Mouse (Mus musculus) MEL-GATA-1-ER (cell line): ENCODE measurements at regions not wholly inside any gene's neighbourhood (a gene's known extent, or its start where the extent isn't known, plus 50 kb on each side); places are given as distances from the start of the nearest gene placed in this dataset.

Experiments
- DNase-seq: peaks from one replicate; pipeline ENCODE4 v3.0.0-alpha.2; 2012; ENCODE audit warnings: low read depth; ENCODE audit errors: extremely low read depth

DNA sequence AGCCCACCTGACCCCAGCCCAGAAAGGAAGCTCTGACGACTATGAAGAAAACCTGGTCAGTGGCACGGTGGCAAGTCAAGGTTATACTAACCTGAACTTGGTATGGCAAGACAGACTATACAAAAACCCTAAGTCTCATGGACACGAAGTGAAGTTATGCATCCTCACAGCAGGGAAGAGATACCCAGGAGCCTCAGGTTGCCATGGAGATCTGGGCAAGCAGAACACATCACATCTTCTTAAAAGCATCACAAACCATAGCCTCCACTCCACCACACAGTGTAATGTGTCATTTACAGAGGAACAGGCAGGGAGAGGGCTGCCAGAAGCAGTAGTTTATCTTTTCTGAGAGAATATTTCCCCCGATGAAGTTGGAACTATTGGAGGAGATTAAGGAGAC, 146.5 kb downstream of the Slc39a8 start:
- no peak for DNase-seq

DNA sequence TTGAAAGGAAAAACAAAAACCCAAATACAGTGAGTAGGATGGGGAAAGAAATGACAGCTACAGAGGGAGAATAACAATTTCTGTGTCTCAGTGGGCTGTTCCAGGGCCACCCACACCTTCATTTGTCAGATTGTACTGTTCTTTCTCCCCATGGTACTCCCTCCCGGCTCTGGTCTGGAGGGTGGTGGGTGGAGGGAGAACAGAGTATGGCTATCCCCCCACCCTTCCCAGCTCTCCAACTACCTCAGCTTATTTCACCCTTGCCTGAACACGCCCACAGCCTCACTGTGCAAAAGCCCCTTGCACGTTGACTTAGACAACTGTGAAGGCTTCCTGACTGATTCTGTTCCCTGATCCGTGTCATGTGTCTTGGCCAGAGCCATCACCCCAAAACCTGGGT, 147.3 kb downstream of the Slc39a8 start:
- DNase-seq = no peak

DNA sequence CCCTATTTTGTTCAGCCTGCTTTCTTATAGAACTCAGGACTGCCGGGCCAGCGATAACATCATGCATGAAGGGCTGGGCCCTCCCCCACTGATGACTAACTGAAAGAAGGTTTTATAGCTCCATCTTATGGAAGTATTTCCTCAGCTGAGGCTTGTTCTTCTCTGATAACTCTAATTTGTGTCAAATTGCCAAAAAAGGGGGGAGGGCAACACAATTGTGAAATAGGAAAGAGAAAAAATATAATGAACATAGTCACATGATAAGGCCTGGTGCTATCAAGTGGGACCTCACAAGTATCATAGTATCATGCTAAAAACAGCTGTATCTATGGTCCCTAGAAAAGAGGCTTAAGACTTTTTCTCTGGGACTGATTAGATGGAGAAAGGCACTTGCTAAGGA, 148.2 kb downstream of the Slc39a8 start:
- peak; percentile 3 for DNase-seq

DNA sequence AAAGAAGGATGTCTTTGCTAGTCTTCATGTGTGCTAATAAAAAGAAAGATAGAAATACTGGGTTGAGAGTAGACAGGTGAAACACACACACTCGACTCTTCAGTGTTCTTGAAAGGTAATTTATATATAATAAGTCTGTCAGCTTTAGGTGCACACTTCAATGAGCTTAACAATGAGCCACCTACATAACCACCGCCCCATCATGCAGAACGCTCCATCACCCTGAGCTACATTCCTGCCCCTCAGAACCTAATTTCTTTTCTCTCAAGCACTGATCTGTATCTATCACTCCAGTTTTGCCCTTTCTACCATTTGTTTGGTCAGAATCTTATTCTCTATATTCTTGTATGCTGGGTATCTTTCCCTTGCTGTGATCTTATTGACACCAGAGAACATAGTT, 148.8 kb downstream of the Slc39a8 start:
- DNase-seq = no peak

DNA sequence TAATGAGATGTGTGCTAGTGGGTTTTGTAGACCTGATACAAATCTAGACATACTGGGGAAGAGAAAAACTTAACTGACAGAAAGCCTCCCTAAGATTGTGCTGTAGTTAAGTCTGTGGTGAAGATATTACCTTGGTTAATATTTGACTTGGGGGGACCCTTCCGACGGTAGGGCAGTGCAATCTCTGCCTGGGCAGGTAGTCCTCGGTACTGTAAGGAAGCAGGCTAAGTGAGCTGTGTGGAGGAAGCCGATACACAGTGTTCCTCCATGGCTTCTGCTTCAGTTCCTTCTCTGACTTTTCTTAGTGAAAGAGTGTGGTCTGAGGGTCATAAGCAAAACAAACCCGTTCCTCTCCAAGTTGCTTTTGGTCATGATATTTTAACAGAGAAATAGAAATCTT, 149.7 kb downstream of the Slc39a8 start:
- DNase-seq = no peak

DNA sequence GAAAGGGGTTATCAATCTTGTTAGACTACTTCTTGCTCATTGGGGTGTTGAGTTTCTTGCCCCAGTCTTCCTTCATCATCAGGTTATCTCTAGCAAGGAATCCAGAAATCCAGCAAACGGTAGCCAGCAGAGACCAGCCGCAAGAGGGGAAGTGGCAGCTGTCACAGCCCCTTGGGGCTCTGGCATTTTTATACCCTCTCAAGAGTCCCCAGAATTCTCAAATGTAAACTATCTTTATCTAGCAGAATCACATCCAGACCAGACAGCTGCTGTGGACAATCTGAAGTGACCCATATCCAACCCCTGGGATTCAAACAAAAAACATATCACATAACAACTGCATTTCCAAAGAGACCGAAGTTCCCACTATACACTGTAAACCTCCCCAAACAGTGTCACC, 162.1 kb downstream of the Slc39a8 start:
- DNase-seq = no peak

DNA sequence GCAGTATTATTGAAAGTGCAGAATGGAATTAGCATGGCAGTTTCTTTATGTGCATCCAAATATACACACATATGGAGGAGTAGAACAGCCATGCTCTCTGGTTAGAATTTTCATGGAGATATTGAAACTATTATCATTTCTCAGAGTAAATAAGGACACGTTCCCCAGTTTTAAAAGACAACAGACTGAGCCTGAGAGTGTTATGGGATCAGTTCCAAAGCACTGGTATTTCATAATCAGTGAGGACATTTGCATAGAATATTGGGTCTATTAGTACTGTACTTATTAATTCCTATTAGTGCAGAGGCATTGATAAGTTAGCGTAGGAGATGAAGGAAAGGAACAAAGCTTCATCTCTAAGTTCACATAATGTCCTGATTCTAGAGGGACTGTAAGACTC, 164.2 kb downstream of the Slc39a8 start:
- no peak for DNase-seq

DNA sequence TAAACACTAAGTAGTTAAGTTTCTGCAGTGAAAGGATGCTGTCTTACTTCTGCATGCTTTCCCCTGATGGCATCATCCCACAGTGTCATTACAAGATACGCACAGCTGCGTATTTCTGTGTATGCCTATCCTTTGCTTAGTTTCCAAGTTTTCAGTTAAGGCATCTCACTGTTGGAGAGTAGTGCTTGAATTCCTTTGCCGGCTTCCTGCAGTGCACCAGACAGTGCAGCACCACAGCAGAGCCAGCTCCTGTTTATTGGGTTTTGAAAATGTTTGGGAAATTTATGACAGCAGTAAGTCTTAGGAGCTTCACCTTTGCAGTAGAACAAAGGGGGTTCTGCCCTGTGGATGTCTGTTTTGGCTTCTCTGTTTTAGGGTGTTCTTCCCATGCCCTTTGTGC, 165.3 kb downstream of the Slc39a8 start:
- no peak for DNase-seq

DNA sequence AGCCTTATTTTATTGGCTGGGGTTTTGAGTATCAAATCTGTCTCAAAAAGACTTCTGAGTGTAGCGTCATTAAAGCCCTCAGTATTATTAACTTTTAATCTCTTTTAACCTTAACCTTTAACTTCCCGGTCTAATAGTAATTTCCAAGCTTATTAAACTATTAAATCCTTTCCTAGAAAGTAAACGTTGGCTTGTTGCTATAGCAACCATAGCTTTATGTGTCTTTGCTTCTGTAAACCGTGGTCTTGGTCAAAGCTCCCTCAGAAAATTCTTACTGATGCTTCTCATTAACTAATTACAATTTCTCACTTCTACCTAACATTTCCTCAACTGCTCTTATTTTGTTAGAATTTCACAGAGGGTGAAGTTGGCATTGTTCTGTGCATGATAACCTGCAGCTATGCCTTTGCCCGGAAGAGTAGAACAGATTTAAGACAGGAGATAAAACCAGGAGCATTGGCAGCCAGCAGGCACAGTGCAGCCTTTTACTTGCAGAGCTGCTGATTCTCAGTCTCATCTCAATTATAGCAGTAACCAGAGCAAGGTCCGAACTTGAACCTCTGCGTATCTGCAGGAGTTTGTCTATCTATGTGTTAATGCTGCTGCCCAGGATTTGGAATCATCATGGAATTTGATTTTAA, 165.9 kb downstream of the Slc39a8 start:
- DNase-seq = no peak

DNA sequence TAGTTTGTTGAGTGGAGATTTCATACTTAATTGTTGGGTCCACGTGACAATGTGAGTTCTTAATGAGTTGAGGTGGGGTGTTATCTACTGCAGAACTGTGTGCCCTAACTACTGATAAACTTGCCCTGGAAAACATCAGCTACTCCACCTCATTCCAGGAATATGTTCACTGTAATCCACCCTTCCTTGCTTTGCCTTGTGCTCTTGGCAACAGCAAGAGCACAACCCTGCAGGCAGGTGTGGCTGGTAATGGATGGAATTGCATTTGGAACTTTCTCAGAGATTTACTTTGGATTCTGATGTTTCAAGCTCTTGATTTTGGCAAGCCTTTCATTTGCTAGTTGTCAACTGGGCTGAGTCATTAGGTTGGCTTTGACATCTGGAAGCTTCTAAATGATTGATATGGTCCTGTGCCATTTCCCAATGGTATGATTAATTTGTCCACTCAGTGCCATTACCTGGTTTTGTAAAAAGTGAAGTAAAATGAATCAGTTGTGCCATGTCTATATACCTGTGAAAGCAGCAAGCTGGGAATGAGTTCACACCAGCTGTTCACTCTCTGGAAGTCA, 175.6 kb downstream of the Slc39a8 start:
- no peak for DNase-seq
